Mouse (Mus musculus) left cerebral cortex, postnatal 36 days (tissue): Measurements from ENCODE around the gene Lrrc4. TPM values are rescaled to one million over a fixed set of nuclear protein-coding genes. Genes with fewer than 3 reads are reported as not detected.

Experiments
- DNase-seq, 2 experiments: peaks; one replicate each; pipeline ENCODE4 v3.0.0; 2021 to 2022; ENCODE audit warnings: low spot score in 2 of 2, mixed read lengths in 1 of 2
- intact Hi-C: fragments of 180-260 bp; cut with DNase I; formaldehyde crosslinking; loops from one replicate; pipeline ENCODE4 v1.15.1; 2025
- total RNA-seq, 2 experiments: library from RNA; stranded (reverse); gene quantifications; 2 replicates each; pipeline ENCODE4 v1.2.3; 2021

Lrrc4 gene
- total RNA-seq = 100 to 1,000 TPM in 1 of 2 experiments, 10 to 100 TPM in 1; 95.8 to 105 TPM

- intact Hi-C loops = loop anchor here (5.0 to 10.0 kb wide), 4 partner anchors 74 to 314 kb away; no protein-coding TSS in a partner anchor
- no peak for DNase-seq
Measured at GRCm38 (mm10) chr6:28831011-28831853, at the start of gene Lrrc4. Lrrc4 (minus strand) TSS chr6:28831747.

- DNase-seq = no peak
- intact Hi-C loops = no loop called here
Measured at GRCm38 (mm10) chr6:28880909-28881308, 49.4 kb upstream of the Lrrc4 start.

GRCm38 (mm10) chr6:28879315-28879714, 47.8 kb upstream of the Lrrc4 start:
- intact Hi-C loops = no loop called here

GRCm38 (mm10) chr6:28877945-28878666, 46.6 kb upstream of the Lrrc4 start:
- intact Hi-C loops = no loop called here
- no peak for DNase-seq

More at GRCm38 (mm10) chr6:28879315-28879714, 47.8 kb upstream of the Lrrc4 start:
- DNase-seq = no peak

- no peak for DNase-seq
- intact Hi-C loops = no loop called here
Measured at GRCm38 (mm10) chr6:28876492-28876891, 44.9 kb upstream of the Lrrc4 start.

GRCm38 (mm10) chr6:28875333-28875732, 43.8 kb upstream of the Lrrc4 start:
- intact Hi-C loops = no loop called here
- DNase-seq = no peak

GRCm38 (mm10) chr6:28874759-28875158, 43.2 kb upstream of the Lrrc4 start:
- intact Hi-C loops = loop anchor here (5.0 kb wide), 1 partner anchor 37 kb away; no protein-coding TSS in a partner anchor
- no peak for DNase-seq

- intact Hi-C loops = loop anchor here (5.0 kb wide), 1 partner anchor 37 kb away; no protein-coding TSS in a partner anchor
- DNase-seq = no peak
Measured at GRCm38 (mm10) chr6:28874053-28874452, 42.5 kb upstream of the Lrrc4 start.

- intact Hi-C loops = loop anchor here (5.0 kb wide), 1 partner anchor 35 kb away; no protein-coding TSS in a partner anchor
- no peak for DNase-seq
Measured at GRCm38 (mm10) chr6:28872421-28872795, 40.9 kb upstream of the Lrrc4 start.

- intact Hi-C loops = loop anchor here (5.0 kb wide), 1 partner anchor 35 kb away; no protein-coding TSS in a partner anchor
- no peak for DNase-seq
Measured at GRCm38 (mm10) chr6:28871725-28872420, 40.3 kb upstream of the Lrrc4 start.

- intact Hi-C loops = no loop called here
- no peak for DNase-seq
Measured at GRCm38 (mm10) chr6:28867516-28868251, 36.1 kb upstream of the Lrrc4 start.

- DNase-seq = no peak
- intact Hi-C loops = no loop called here
Measured at GRCm38 (mm10) chr6:28866206-28866605, 34.7 kb upstream of the Lrrc4 start.

- no peak for DNase-seq
- intact Hi-C loops = no loop called here
Measured at GRCm38 (mm10) chr6:28865112-28865511, 33.6 kb upstream of the Lrrc4 start.

- intact Hi-C loops = no loop called here
- no peak for DNase-seq
Measured at GRCm38 (mm10) chr6:28864684-28865083, 33.1 kb upstream of the Lrrc4 start.

GRCm38 (mm10) chr6:28862304-28862703, 30.8 kb upstream of the Lrrc4 start:
- no peak for DNase-seq
- intact Hi-C loops = no loop called here

GRCm38 (mm10) chr6:28860922-28861321, 29.4 kb upstream of the Lrrc4 start:
- intact Hi-C loops = no loop called here
- no peak for DNase-seq

- no peak for DNase-seq
- intact Hi-C loops = no loop called here
Measured at GRCm38 (mm10) chr6:28860450-28860849, 28.9 kb upstream of the Lrrc4 start.

GRCm38 (mm10) chr6:28859094-28859493, 27.5 kb upstream of the Lrrc4 start:
- intact Hi-C loops = no loop called here
- DNase-seq = no peak
